ENCODE assay signal across 8 mouse cellular contexts in the genomic region with DNA sequence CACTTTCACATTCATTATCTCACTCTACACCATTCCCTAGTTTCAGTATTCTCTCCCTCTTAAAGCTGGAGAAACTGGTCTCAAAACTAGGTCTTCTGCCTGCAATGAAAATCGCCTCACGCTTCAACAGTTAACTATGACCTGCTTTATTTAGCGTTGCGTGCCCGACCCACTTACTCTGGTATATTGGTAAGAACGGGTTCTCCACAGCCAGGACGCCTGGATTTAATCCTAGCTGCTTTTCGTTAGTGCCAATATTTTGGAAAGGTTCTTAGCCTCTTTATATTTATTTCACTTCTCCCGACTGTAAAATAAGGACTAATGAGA. TPM values are rescaled to one million over a fixed set of nuclear protein-coding genes. Genes with fewer than 3 reads are reported as not detected.
A peak's percentile ranks its signal among the peaks of the same experiment; 100 is the strongest.
DNase-seq lines count a peak whose midpoint lies in the region; ATAC-seq and TF ChIP-seq lines count a peak whose summit lies in the region.

No protein-coding gene starts in this region.

- H3K9me3 ChIP-seq in kidney, embryonic 15.5 days (replicated peaks) = no peaks in the 10 kb centered on the region
- H3K9me3 ChIP-seq in hindbrain, embryonic 11.5 days (ENCODE audit: control insufficient read depth, low read length) = no peaks in the 10 kb centered on the region
- H3K9me3 ChIP-seq in midbrain, embryonic 13.5 days = no peaks in the 10 kb centered on the region

- TF ChIP-seq POLR2A in bone marrow, adult 2 months (IDR thresholded peaks at IDR 0.05; ENCODE audit: borderline replicate concordance, control insufficient read depth, low read depth, low read length) = no peak

- peak; percentile 63; the same call in 1 of the 2 replicates for ATAC-seq in kidney, embryonic 15.5 days (replicated peaks; ENCODE audit: low FRiP score)
- peak; percentile 61; the same call in 1 of the 2 replicates for ATAC-seq in hindbrain, embryonic 11.5 days (ENCODE audit: low FRiP score)
- peak; percentile 57 for ATAC-seq in midbrain, embryonic 13.5 days

- H3K36me3 ChIP-seq in kidney, embryonic 15.5 days = no peaks in the 10 kb centered on the region
- no peaks in the 10 kb centered on the region for H3K36me3 ChIP-seq in hindbrain, embryonic 11.5 days (ENCODE audit: control insufficient read depth, insufficient read depth, low read length)
- H3K36me3 ChIP-seq in midbrain, embryonic 13.5 days = no peaks in the 10 kb centered on the region

- peak overlapping the region; percentile 87 for H3K9ac ChIP-seq in kidney, embryonic 15.5 days
- peak overlapping the region; percentile 35; the same call in 1 of the 2 replicates for H3K9ac ChIP-seq in hindbrain, embryonic 11.5 days (ENCODE audit: low read depth, low read length)
- peak overlapping the region; percentile 94 for H3K9ac ChIP-seq in midbrain, embryonic 13.5 days (replicated peaks)

- WGBS in kidney, embryonic 15.5 days = under 1% methylated on average over 9 of the region's 9 CpGs
- WGBS in bone marrow, adult 2 months = under 1% methylated on average over 9 of the region's 9 CpGs
- WGBS in hindbrain, embryonic 11.5 days = 2% methylated on average over 9 of the region's 9 CpGs
- 2% methylated on average over 9 of the region's 9 CpGs for WGBS in midbrain, embryonic 13.5 days

- peaks cover 18% of the 10 kb centered on the region for H3K4me1 ChIP-seq in kidney, embryonic 15.5 days
- H3K4me1 ChIP-seq in bone marrow, adult 2 months (ENCODE audit: control insufficient read depth, insufficient read depth, low read length) = no peaks in the 10 kb centered on the region
- no peaks in the 10 kb centered on the region for H3K4me1 ChIP-seq in hindbrain, embryonic 11.5 days (replicated peaks; ENCODE audit: control insufficient read depth, insufficient read depth, low read length)
- H3K4me1 ChIP-seq in midbrain, embryonic 13.5 days (replicated peaks) = peaks cover 29% of the 10 kb centered on the region

- peak overlapping the region; percentile 70 for H3K4me2 ChIP-seq in kidney, embryonic 15.5 days
- H3K4me2 ChIP-seq in hindbrain, embryonic 11.5 days (replicated peaks; ENCODE audit: low read depth, low read length) = peak overlapping the region; percentile 47
- H3K4me2 ChIP-seq in midbrain, embryonic 13.5 days (replicated peaks) = peak overlapping the region; percentile 93

- no peak for DNase-seq in kidney, postnatal 10 days
- no peak for DNase-seq in hindbrain, embryonic 11.5 days (ENCODE audit: low spot score)
- no peak for DNase-seq in spleen, adult 12 weeks (ENCODE audit: low spot score)
- no peak for DNase-seq in ovary, postnatal 36 days (ENCODE audit: low spot score)
- DNase-seq in urinary bladder, postnatal 4 days (ENCODE audit: low spot score in 2 of 2) = no peak

- no peak for TF ChIP-seq CTCF in bone marrow, adult 2 months (IDR thresholded peaks at IDR 0.05; ENCODE audit: control insufficient read depth, insufficient read depth, low read length)

- H3K27me3 ChIP-seq in kidney, embryonic 15.5 days = no peaks in the 10 kb centered on the region
- no peaks in the 10 kb centered on the region for H3K27me3 ChIP-seq in hindbrain, embryonic 11.5 days (ENCODE audit: control insufficient read depth, insufficient read depth, low read length)
- peaks cover 10% of the 10 kb centered on the region for H3K27me3 ChIP-seq in midbrain, embryonic 13.5 days

- peak overlapping the region; percentile 81 for H3K4me3 ChIP-seq in kidney, embryonic 15.5 days (replicated peaks)
- H3K4me3 ChIP-seq in bone marrow, adult 2 months (replicated peaks; ENCODE audit: control insufficient read depth, low read depth, low read length) = peak overlapping the region; percentile 80
- peak overlapping the region; percentile 87 for H3K4me3 ChIP-seq in hindbrain, embryonic 11.5 days (ENCODE audit: low read depth, low read length)
- H3K4me3 ChIP-seq in midbrain, embryonic 13.5 days (replicated peaks) = peak overlapping the region; percentile 96

- peak overlapping the region; percentile 98 for H3K27ac ChIP-seq in kidney, embryonic 15.5 days
- H3K27ac ChIP-seq in bone marrow, adult 2 months (ENCODE audit: control insufficient read depth, insufficient read depth, low read depth, low read length, poor library complexity) = peak overlapping the region; percentile 35; the same call in 1 of the 2 replicates
- H3K27ac ChIP-seq in hindbrain, embryonic 11.5 days (ENCODE audit: low read depth, low read length) = peak overlapping the region; percentile 88; the same call in 1 of the 2 replicates
- H3K27ac ChIP-seq in midbrain, embryonic 13.5 days = peak overlapping the region; percentile 96

RNA-seq across cellular contexts. Expression of gene Armc8, which starts 0.3 kb away (rescaled TPM):
- polyA plus RNA-seq in kidney, embryonic 15.5 days (2015; fragmentation: Nextera tagmentation; extraction: Ambion mirVana) = 23.1 and 23.9 TPM in 2 replicates
- 8.0 and 11.9 TPM in 2 replicates for polyA plus RNA-seq in bone marrow, adult 2 months (2011; ENCODE audit: insufficient read depth, insufficient read length, low replicate concordance, missing spikeins)
- polyA plus RNA-seq in hindbrain, embryonic 11.5 days (2014; fragmentation: Nextera tagmentation; extraction: Ambion mirVana) = 41.3 and 46.4 TPM in 2 replicates
- 61.8 and 68.2 TPM in 2 replicates for polyA plus RNA-seq in midbrain, embryonic 13.5 days (2015; fragmentation: Nextera tagmentation; extraction: Ambion mirVana)

RNA-seq across cellular contexts. Expression of gene Dbr1, which starts 6.6 kb away (rescaled TPM):
- 29.0 and 31.6 TPM in 2 replicates for polyA plus RNA-seq in kidney, embryonic 15.5 days (2015; fragmentation: Nextera tagmentation; extraction: Ambion mirVana)
- 15.1 and 16.2 TPM in 2 replicates for polyA plus RNA-seq in bone marrow, adult 2 months (2011; ENCODE audit: insufficient read depth, insufficient read length, low replicate concordance, missing spikeins)
- polyA plus RNA-seq in hindbrain, embryonic 11.5 days (2014; fragmentation: Nextera tagmentation; extraction: Ambion mirVana) = 27.2 and 31.8 TPM in 2 replicates
- polyA plus RNA-seq in midbrain, embryonic 13.5 days (2015; fragmentation: Nextera tagmentation; extraction: Ambion mirVana) = 29.1 and 32.1 TPM in 2 replicates

RNA-seq across cellular contexts. Expression of gene A4gnt, which starts 43.3 kb away (rescaled TPM):
- 0.44 and 0.51 TPM in 2 replicates for polyA plus RNA-seq in kidney, embryonic 15.5 days (2015; fragmentation: Nextera tagmentation; extraction: Ambion mirVana)
- not detected in 2 replicates for polyA plus RNA-seq in bone marrow, adult 2 months (2011; ENCODE audit: insufficient read depth, insufficient read length, low replicate concordance, missing spikeins)
- not detected in 2 replicates for polyA plus RNA-seq in hindbrain, embryonic 11.5 days (2014; fragmentation: Nextera tagmentation; extraction: Ambion mirVana)
- not detected in 2 replicates for polyA plus RNA-seq in midbrain, embryonic 13.5 days (2015; fragmentation: Nextera tagmentation; extraction: Ambion mirVana)

Comparison
In these comparisons a context has a peak if more than half of its experiments do, and no peak if none do; other contexts are left out.
1. H3K27ac ChIP-seq: peak in every context shown above with its lines; median percentile 98 in kidney, embryonic 15.5 days; 96 in midbrain, embryonic 13.5 days; 88 in hindbrain, embryonic 11.5 days; 35 in bone marrow, adult 2 months.
2. H3K9ac ChIP-seq: peak in every context shown above with its lines; median percentile 94 in midbrain, embryonic 13.5 days; 87 in kidney, embryonic 15.5 days; 35 in hindbrain, embryonic 11.5 days.